Mouse (Mus musculus): ENCODE data around the gene Lrit3. TPM values are rescaled to one million over a fixed set of nuclear protein-coding genes. Genes with fewer than 3 reads are reported as not detected.

Lrit3 gene
- polyA plus RNA-seq, 1 experiment from 2014 or later = not detected

DNA sequence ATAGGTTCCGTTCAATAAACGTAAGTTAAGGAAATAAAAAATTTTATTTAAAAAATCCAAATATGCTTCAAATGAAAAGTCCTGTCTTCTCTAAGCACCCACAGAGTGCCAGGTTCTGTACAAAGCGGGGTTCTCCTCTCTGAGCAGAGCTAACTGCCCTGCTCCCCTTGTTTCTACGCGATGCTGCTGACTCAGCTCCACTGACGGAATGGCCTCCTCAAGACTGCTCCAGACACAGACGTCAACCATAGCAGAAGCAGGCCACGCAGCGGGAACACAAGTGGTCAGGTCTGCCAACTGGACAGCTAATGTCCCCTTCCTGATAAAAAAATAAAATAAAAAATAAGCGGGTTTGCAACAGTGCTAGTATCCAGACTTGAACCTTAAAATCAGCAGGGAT is 21.1 kb upstream of the Lrit3 start:
- Histone ChIP-seq H3K4me3 (no peak overlapping the region), H3K9me3 (no peaks in the 10 kb centered on the region)

GRCm38 (mm10) chr3:129824146-129824545 is 20.3 kb upstream of the Lrit3 start:
- no peak overlapping the region for H3K9ac ChIP-seq
- H3K9me3 ChIP-seq = no peaks in the 10 kb centered on the region
- H3K4me1 ChIP-seq = peaks cover 5% of the 10 kb centered on the region
- ATAC-seq (ENCODE audit: extremely low read depth, insufficient number of reproducible peaks, low FRiP score, low TSS enrichment) = no peak
- 88% methylated on average over 4 of the region's 4 CpGs for WGBS
- H3K4me2 ChIP-seq = no peak overlapping the region
- peaks cover 60% of the 10 kb centered on the region for H3K36me3 ChIP-seq
- H3K4me3 ChIP-seq = no peak overlapping the region
- no peaks in the 10 kb centered on the region for H3K27me3 ChIP-seq (replicated peaks)
- H3K27ac ChIP-seq (replicated peaks) = no peak overlapping the region

More for the DNA sequence above, 21.1 kb upstream of the Lrit3 start:
- Histone ChIP-seq H3K4me1 (peaks cover 13% of the 10 kb centered on the region), H3K27me3 (replicated peaks) (no peaks in the 10 kb centered on the region), H3K9ac (no peak overlapping the region), H3K27ac (replicated peaks) (no peak overlapping the region), H3K36me3 (peaks cover 60% of the 10 kb centered on the region), H3K4me2 (no peak overlapping the region)
- WGBS = 89% methylated on average over 10 of the region's 10 CpGs
- ATAC-seq (ENCODE audit: extremely low read depth, insufficient number of reproducible peaks, low FRiP score, low TSS enrichment) = no peak

- H3K27me3 ChIP-seq (replicated peaks) = no peaks in the 10 kb centered on the region
- no peaks in the 10 kb centered on the region for H3K4me1 ChIP-seq
- H3K9ac ChIP-seq = no peak overlapping the region
- ATAC-seq (ENCODE audit: extremely low read depth, insufficient number of reproducible peaks, low FRiP score, low TSS enrichment) = no peak
- H3K4me2 ChIP-seq = no peak overlapping the region
- no peak overlapping the region for H3K4me3 ChIP-seq
- WGBS = 49% methylated on average over 5 of the region's 5 CpGs
- H3K27ac ChIP-seq (replicated peaks) = no peak overlapping the region
- no peaks in the 10 kb centered on the region for H3K9me3 ChIP-seq
- H3K36me3 ChIP-seq = peaks cover 56% of the 10 kb centered on the region
These were observed 19.5 kb upstream of the Lrit3 start for GRCm38 (mm10) chr3:129823293-129823692.

GRCm38 (mm10) chr3:129822206-129822775 is 18.5 kb upstream of the Lrit3 start, which contains the start of gene Rrh:
Rrh (minus strand) TSS chr3:129822587.
- Histone ChIP-seq H3K9ac (no peak within 1 kb of the TSS), H3K36me3 (peaks cover 47% of the 10 kb centered on the region)
- ATAC-seq (ENCODE audit: extremely low read depth, insufficient number of reproducible peaks, low FRiP score, low TSS enrichment) = no peak

GRCm38 (mm10) chr3:129821736-129822135 is 17.9 kb upstream of the Lrit3 start:
- Histone ChIP-seq H3K9ac (no peak overlapping the region), H3K4me3 (no peak overlapping the region), H3K27ac (replicated peaks) (no peak overlapping the region), H3K27me3 (replicated peaks) (no peaks in the 10 kb centered on the region), H3K4me2 (no peak overlapping the region), H3K4me1 (no peaks in the 10 kb centered on the region), H3K36me3 (peaks cover 44% of the 10 kb centered on the region), H3K9me3 (no peaks in the 10 kb centered on the region)
- 77% methylated on average over 8 of the region's 8 CpGs for WGBS
- ATAC-seq (ENCODE audit: extremely low read depth, insufficient number of reproducible peaks, low FRiP score, low TSS enrichment) = no peak

More at GRCm38 (mm10) chr3:129822206-129822775, 18.5 kb upstream of the Lrit3 start, which contains the start of gene Rrh:
- Histone ChIP-seq H3K9me3 (no peaks in the 10 kb centered on the region), H3K4me1 (no peaks in the 10 kb centered on the region), H3K4me2 (no peak within 1 kb of the TSS), H3K27me3 (replicated peaks) (no peaks in the 10 kb centered on the region), H3K4me3 (no peak within 1 kb of the TSS), H3K27ac (replicated peaks) (no peak within 1 kb of the TSS)
- WGBS = 91% methylated on average over 11 of the region's 11 CpGs

GRCm38 (mm10) chr3:129820847-129821246 is 17.0 kb upstream of the Lrit3 start:
- H3K4me3 ChIP-seq = no peak overlapping the region
- no peak for ATAC-seq (ENCODE audit: extremely low read depth, insufficient number of reproducible peaks, low FRiP score, low TSS enrichment)
- H3K27ac ChIP-seq (replicated peaks) = no peak overlapping the region
- peaks cover 35% of the 10 kb centered on the region for H3K36me3 ChIP-seq
- no peak overlapping the region for H3K4me2 ChIP-seq
- no peak overlapping the region for H3K9ac ChIP-seq
- WGBS = 68% methylated on average over 9 of the region's 9 CpGs
- H3K9me3 ChIP-seq = no peaks in the 10 kb centered on the region
- no peaks in the 10 kb centered on the region for H3K4me1 ChIP-seq
- no peaks in the 10 kb centered on the region for H3K27me3 ChIP-seq (replicated peaks)

DNA sequence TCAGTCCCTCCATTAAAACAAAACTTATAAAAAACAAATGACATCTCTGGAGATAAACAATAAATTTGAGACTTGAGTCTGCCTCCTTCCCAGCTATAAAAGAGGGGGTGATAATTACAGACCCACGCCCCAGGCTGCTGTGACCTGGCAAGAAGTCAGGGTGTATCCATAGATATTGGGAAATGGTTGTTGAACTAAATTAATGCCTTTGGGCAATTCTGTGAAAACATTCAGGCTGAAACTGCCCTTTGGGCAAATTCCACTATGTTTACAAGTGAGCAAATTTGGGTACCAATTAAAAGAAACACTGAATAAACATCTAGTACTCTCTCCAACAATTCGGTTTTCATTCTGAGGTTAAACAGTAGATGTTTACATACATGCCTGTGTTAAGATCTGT is 4.8 kb downstream of the Lrit3 start:
- Histone ChIP-seq H3K9ac (no peak overlapping the region), H3K36me3 (no peaks in the 10 kb centered on the region), H3K27ac (replicated peaks) (no peak overlapping the region), H3K4me3 (no peak overlapping the region), H3K27me3 (replicated peaks) (no peaks in the 10 kb centered on the region), H3K9me3 (no peaks in the 10 kb centered on the region), H3K4me1 (peaks cover 3% of the 10 kb centered on the region; the same call in 1 of the 2 replicates), H3K4me2 (no peak overlapping the region)
- ATAC-seq (ENCODE audit: extremely low read depth, insufficient number of reproducible peaks, low FRiP score, low TSS enrichment) = no peak
- WGBS = 79% methylated on average over 2 of the region's 2 CpGs

DNA sequence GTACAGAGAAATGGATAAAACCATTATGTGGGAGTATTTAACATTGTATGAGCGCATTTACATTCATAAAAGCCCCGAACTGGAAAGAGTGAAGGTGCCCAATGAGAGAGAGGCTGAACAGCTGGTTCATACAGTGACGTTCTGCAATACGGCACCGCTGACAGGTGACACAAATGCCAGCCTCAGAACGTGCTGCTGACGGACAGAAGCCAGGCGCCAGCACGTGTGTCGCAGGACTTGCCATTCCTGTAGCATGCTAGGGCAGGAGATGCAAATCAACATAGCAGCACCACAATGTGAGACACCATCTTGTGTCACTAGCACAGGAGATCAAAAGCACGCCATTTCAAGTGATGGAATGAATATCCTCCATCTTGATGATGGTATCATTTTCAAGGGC is 5.3 kb downstream of the Lrit3 start:
- ATAC-seq (ENCODE audit: extremely low read depth, insufficient number of reproducible peaks, low FRiP score, low TSS enrichment) = no peak
- no peak overlapping the region for H3K27ac ChIP-seq (replicated peaks)
- H3K4me3 ChIP-seq = no peak overlapping the region
- H3K9me3 ChIP-seq = no peaks in the 10 kb centered on the region
- 45% methylated on average over 11 of the region's 11 CpGs for WGBS
- H3K4me1 ChIP-seq = peaks cover 3% of the 10 kb centered on the region; the same call in 1 of the 2 replicates
- H3K4me2 ChIP-seq = no peak overlapping the region
- no peaks in the 10 kb centered on the region for H3K27me3 ChIP-seq (replicated peaks)
- H3K36me3 ChIP-seq = no peaks in the 10 kb centered on the region
- H3K9ac ChIP-seq = no peak overlapping the region

- Histone ChIP-seq H3K9me3 (no peaks in the 10 kb centered on the region), H3K9ac (no peak overlapping the region), H3K27ac (replicated peaks) (no peak overlapping the region), H3K4me1 (peaks cover 3% of the 10 kb centered on the region; the same call in 1 of the 2 replicates), H3K36me3 (no peaks in the 10 kb centered on the region), H3K4me3 (no peak overlapping the region), H3K4me2 (no peak overlapping the region), H3K27me3 (replicated peaks) (no peaks in the 10 kb centered on the region)
- WGBS = 72% methylated on average over 5 of the region's 5 CpGs
- ATAC-seq (ENCODE audit: extremely low read depth, insufficient number of reproducible peaks, low FRiP score, low TSS enrichment) = no peak
These were observed 6.5 kb downstream of the Lrit3 start for GRCm38 (mm10) chr3:129797341-129797740.

DNA sequence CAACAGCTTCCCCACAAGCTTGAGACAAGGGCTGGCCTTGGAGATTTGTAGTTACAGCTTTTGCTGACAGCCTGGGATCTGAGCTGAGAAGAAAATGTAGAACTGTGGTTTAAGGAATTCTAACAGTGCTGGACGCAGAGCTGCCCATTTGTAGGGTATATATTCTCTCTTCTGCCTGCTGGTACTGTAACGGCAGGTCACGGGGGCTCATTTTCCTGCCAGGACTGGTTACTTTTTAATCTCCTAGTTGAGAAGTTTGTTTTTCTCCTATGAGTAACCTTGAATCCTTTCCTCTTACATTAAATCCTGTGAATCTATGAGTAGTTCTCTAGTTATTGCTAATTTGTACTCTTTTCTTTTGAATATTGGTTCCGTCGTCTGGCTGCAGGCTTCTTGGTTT is 10.0 kb downstream of the Lrit3 start:
- Histone ChIP-seq H3K27ac (replicated peaks) (no peak overlapping the region), H3K27me3 (replicated peaks) (no peaks in the 10 kb centered on the region), H3K4me2 (no peak overlapping the region), H3K9me3 (no peaks in the 10 kb centered on the region), H3K4me1 (peaks cover 3% of the 10 kb centered on the region; the same call in 1 of the 2 replicates), H3K4me3 (no peak overlapping the region), H3K36me3 (no peaks in the 10 kb centered on the region), H3K9ac (no peak overlapping the region)
- no peak for ATAC-seq (ENCODE audit: extremely low read depth, insufficient number of reproducible peaks, low FRiP score, low TSS enrichment)
- 80% methylated on average over 5 of the region's 5 CpGs for WGBS

- Histone ChIP-seq H3K9me3 (no peaks in the 10 kb centered on the region), H3K4me2 (no peak overlapping the region), H3K27ac (replicated peaks) (no peak overlapping the region), H3K4me1 (no peaks in the 10 kb centered on the region), H3K27me3 (replicated peaks) (no peaks in the 10 kb centered on the region), H3K4me3 (no peak overlapping the region), H3K36me3 (no peaks in the 10 kb centered on the region), H3K9ac (no peak overlapping the region)
- no peak for ATAC-seq (ENCODE audit: extremely low read depth, insufficient number of reproducible peaks, low FRiP score, low TSS enrichment)
- WGBS = 86% methylated on average over 3 of the region's 3 CpGs
These were observed 21.1 kb downstream of the Lrit3 start for GRCm38 (mm10) chr3:129782746-129783145.

DNA sequence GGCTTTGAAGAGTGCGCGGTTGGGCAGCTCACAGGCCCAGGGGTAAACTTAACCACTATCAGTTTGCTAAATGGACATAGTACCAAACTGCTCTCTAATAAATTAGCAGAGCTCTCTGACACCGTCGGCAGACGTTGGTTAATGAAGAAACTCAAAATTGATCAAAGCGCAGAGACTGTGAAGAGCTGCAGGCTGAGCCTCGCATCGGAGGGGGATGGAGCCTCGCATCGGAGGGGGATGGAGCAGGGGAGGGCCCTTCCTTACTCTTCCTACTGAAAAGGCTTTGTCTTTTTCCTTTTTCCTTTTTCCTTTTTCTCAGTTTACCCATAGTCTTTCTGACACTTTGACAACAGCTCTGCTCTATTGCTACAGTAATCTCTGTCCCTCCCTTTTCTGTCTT is 22.4 kb downstream of the Lrit3 start:
- Histone ChIP-seq H3K4me2 (no peak overlapping the region), H3K4me3 (no peak overlapping the region), H3K9me3 (no peaks in the 10 kb centered on the region), H3K27me3 (replicated peaks) (no peaks in the 10 kb centered on the region), H3K9ac (no peak overlapping the region), H3K4me1 (no peaks in the 10 kb centered on the region), H3K36me3 (no peaks in the 10 kb centered on the region), H3K27ac (replicated peaks) (no peak overlapping the region)
- 55% methylated on average over 10 of the region's 10 CpGs for WGBS
- no peak for ATAC-seq (ENCODE audit: extremely low read depth, insufficient number of reproducible peaks, low FRiP score, low TSS enrichment)
